Mouse (Mus musculus) midbrain, postnatal 0 days (tissue): ENCODE data around the gene Alyref2. TPM values are rescaled to one million over a fixed set of nuclear protein-coding genes. Genes with fewer than 3 reads are reported as not detected.

Experiments
- ATAC-seq: fragments of 200-750 bp; cut with Nextera tagmentation; 2 replicates; pipeline ENCODE4 v1.8.0; 2017; ENCODE audit warnings: moderate number of reproducible peaks, mild to moderate bottlenecking, moderate TSS enrichment, moderate library complexity; ENCODE audit not compliant: low FRiP score
- DNase-seq: peaks from one replicate; pipeline ENCODE4 v3.0.0-alpha.2; 2015; ENCODE audit warnings: low spot score
- H3K27ac ChIP-seq: fragments of 300-500 bp; sonication (generic); 2 replicates; pipeline ENCODE4 v1.5.1; 2014; ENCODE audit warnings: low read depth, mild to moderate bottlenecking, low read length, mixed read lengths
- H3K27me3 ChIP-seq: fragments of 300-500 bp; sonication (generic); 2 replicates; pipeline ENCODE4 v1.6.1; 2014; ENCODE audit warnings: low read length, control low read depth, mixed read lengths; ENCODE audit not compliant: insufficient read depth
- H3K36me3 ChIP-seq: fragments of 300-500 bp; sonication (generic); 2 replicates; pipeline ENCODE4 v1.6.1; 2014; ENCODE audit warnings: low read length, control low read depth, mixed read lengths; ENCODE audit not compliant: insufficient read depth
- H3K4me1 ChIP-seq: fragments of 300-500 bp; sonication (generic); 2 replicates; pipeline ENCODE4 v1.6.1; 2014; ENCODE audit warnings: mild to moderate bottlenecking, control low read depth, antibody characterized with exemption, low read length, mixed read lengths; ENCODE audit not compliant: insufficient read depth
- H3K4me2 ChIP-seq: fragments of 300-500 bp; sonication (generic); 2 replicates; pipeline ENCODE4 v1.6.1; 2014; ENCODE audit warnings: low read depth, mild to moderate bottlenecking, low read length, mixed read lengths; ENCODE audit not compliant: poor library complexity, severe bottlenecking
- H3K4me3 ChIP-seq: fragments of 300-500 bp; sonication (generic); 2 replicates; pipeline ENCODE4 v1.5.1; 2014; ENCODE audit warnings: low read depth, mild to moderate bottlenecking, low read length, moderate library complexity
- H3K9ac ChIP-seq: fragments of 300-500 bp; sonication (generic); replicated peaks from 2 replicates; pipeline ENCODE4 v1.6.1; 2014; ENCODE audit warnings: mild to moderate bottlenecking, low read length, moderate library complexity, mixed read lengths; ENCODE audit not compliant: poor library complexity, severe bottlenecking
- H3K9me3 ChIP-seq: fragments of 300-500 bp; sonication (generic); 2 replicates; pipeline ENCODE4 v1.6.1; 2016; ENCODE audit warnings: low read length, control low read depth
- CTCF ChIP-seq: IDR thresholded peaks from 2 replicates; pipeline ENCODE4 v1.5.1; 2016; ENCODE audit warnings: antibody characterized with exemption, mild to moderate bottlenecking
- WGBS: fragments of 180-500 bp; shearing (Covaris S2); extraction: QIAGEN DNeasy Blood & Tissue Kit; methylation state at CpG from one replicate; pipeline ENCODE4 v1.1.7; 2014; 5-methylcytosine and 5-hydroxymethylcytosine counted together
- polyA plus RNA-seq: library from polyadenylated mRNA; unstranded; fragments of >200 nt; fragmentation: Nextera tagmentation; extraction: Ambion mirVana; gene quantifications from 2 replicates; pipeline ENCODE4 v1.2.1, GENCODE M21; 2015
- total RNA-seq: library from RNA; depleted of rRNA; stranded (reverse); fragments of >200 nt; gene quantifications from 2 replicates; pipeline ENCODE4 v1.2.3, GENCODE M21; 2014

Alyref2 gene
- total and polyA plus RNA-seq, 2 experiments from 2014 or later = 9.4 to 22.1 TPM

DNA sequence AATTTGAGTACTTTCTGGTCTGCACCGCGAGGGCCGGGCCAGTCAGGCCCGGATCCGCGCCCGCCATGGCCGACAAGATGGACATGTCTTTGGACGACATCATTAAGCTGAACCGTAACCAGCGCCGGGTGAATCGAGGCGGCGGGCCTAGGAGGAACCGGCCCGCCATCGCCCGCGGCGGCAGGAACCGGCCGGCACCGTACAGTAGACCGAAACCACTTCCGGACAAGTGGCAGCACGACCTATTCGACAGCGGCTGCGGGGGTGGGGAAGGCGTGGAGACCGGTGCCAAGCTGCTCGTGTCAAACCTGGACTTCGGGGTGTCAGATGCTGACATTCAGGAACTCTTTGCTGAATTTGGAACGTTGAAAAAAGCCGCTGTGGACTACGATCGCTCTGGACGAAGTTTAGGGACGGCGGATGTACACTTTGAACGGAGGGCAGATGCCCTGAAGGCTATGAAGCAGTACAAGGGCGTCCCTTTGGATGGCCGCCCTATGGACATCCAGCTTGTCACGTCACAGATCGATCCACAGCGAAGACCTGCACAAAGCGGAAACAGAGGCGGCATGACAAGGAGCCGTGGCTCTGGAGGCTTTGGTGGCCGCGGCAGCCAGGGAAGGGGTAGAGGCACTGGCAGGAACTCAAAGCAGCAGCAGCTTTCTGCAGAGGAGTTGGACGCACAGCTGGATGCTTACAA is 464 bp downstream of the Alyref2 start:
- Histone ChIP-seq H3K9me3 (no peaks in the 10 kb centered on the region), H3K4me1 (no peaks in the 10 kb centered on the region), H3K4me2 (peak overlapping the region; percentile 73), H3K27ac (peak overlapping the region; percentile 92), H3K36me3 (no peaks in the 10 kb centered on the region), H3K4me3 (peak overlapping the region; percentile 65), H3K9ac (peak overlapping the region; percentile 72), H3K27me3 (no peaks in the 10 kb centered on the region)
- DNase-seq (peak; percentile 71), ATAC-seq (peak; percentile 53)
- no peak for TF ChIP-seq CTCF
- WGBS = under 1% methylated on average over 53 of the region's 53 CpGs

DNA sequence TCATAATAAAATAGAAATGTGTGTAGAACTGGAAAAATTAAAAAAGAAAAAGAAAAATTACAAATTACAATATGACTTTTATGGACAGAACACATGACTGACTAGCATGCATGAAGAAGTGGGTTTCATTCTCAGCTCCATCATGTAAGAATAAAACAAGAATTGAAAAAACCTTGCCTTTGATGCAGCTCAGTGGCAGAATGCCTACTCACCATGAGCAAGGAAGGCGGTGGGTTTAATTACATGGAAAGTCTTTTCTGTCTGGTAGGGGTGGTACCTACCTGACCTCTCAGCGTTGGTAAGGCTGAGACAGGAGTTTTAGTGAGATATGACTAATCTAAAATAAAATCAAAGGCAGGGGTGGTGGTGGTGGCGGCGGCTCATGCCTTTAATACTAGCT is 1.3 kb downstream of the Alyref2 start:
- TF ChIP-seq CTCF = no peak
- H3K27ac ChIP-seq = no peak overlapping the region
- peak; percentile 4 for DNase-seq
- H3K36me3 ChIP-seq = no peaks in the 10 kb centered on the region
- WGBS = 64% methylated on average over 4 of the region's 4 CpGs
- no peaks in the 10 kb centered on the region for H3K27me3 ChIP-seq
- ATAC-seq = no peak
- peak overlapping the region; percentile 65 for H3K4me3 ChIP-seq
- H3K9me3 ChIP-seq = no peaks in the 10 kb centered on the region
- H3K4me2 ChIP-seq = peak overlapping the region; percentile 73
- H3K4me1 ChIP-seq = no peaks in the 10 kb centered on the region
- H3K9ac ChIP-seq = no peak overlapping the region

DNA sequence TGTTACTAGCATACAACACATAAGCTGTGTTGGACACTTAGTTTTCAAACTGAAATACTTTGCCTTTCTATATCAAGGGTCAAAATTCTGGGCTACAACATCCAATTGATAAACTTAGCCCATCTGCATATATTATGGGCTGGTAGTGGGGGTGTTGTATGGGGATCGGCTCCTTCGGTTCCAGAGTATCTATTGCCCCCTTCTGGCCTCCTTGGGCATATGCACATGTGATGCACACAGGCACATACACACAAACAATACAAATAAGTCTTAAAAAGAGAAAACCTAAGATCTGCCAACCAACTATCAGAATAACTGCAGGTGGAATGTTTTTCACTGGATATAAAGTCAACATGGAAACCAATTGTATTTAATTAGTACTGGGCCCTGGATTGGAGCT is 10.0 kb downstream of the Alyref2 start:
- H3K27ac ChIP-seq = no peak overlapping the region
- TF ChIP-seq CTCF = no peak
- no peaks in the 10 kb centered on the region for H3K9me3 ChIP-seq
- ATAC-seq = no peak
- 88% methylated on average over 2 of the region's 2 CpGs for WGBS
- no peak overlapping the region for H3K4me2 ChIP-seq
- no peak overlapping the region for H3K9ac ChIP-seq
- no peaks in the 10 kb centered on the region for H3K27me3 ChIP-seq
- DNase-seq = no peak
- H3K4me3 ChIP-seq = no peak overlapping the region
- no peaks in the 10 kb centered on the region for H3K4me1 ChIP-seq
- no peaks in the 10 kb centered on the region for H3K36me3 ChIP-seq

DNA sequence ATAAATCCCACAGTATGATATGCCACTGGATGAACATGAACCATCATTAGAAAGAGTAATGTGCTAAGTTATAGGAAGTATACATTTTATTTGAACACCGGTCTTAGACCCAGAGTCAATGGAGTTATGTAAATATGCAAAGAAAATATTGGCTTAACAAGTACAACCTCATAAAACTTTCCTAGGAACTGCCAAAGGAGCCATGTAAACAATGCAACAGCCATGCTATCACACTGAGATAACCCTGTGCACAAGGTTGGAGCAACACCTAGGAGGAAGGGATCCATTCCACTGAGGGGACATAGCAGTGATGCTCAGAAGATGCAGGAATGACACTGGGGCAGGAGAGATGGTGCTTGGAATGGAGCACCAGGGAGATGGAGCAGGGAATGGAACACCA is 10.5 kb downstream of the Alyref2 start:
- Histone ChIP-seq H3K36me3 (no peaks in the 10 kb centered on the region), H3K27ac (no peak overlapping the region), H3K4me2 (no peak overlapping the region), H3K9ac (no peak overlapping the region), H3K4me3 (no peak overlapping the region), H3K4me1 (no peaks in the 10 kb centered on the region), H3K27me3 (no peaks in the 10 kb centered on the region), H3K9me3 (no peaks in the 10 kb centered on the region)
- 100% methylated on average over 1 of the region's 1 CpGs for WGBS
- ATAC-seq = no peak
- no peak for DNase-seq
- no peak for TF ChIP-seq CTCF

DNA sequence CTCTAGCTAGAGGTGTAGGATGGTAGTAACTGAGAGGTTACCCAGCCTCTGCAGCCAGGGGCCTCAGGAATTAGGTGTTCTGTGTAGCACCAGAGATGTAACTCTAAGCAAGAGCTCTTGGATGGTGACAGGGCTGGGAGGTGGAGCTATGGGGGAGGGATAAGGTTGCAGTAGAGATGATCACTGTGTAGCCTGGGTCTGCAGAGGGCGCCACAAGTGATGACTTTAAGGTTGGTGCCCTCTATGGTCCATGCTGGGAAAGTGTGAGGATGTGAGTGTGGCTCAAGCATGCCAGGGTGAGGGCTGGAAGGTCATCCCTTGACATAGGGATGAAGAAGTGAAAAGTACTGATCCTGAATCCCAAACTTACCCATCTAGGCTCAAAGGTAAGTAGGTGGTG is 11.8 kb downstream of the Alyref2 start:
- ATAC-seq (no peak), DNase-seq (no peak)
- H3K36me3 ChIP-seq = no peaks in the 10 kb centered on the region
- no peak overlapping the region for H3K9ac ChIP-seq
- TF ChIP-seq CTCF = no peak
- 23% methylated on average over 1 of the region's 1 CpGs for WGBS
- no peak overlapping the region for H3K27ac ChIP-seq
- H3K9me3 ChIP-seq = no peaks in the 10 kb centered on the region
- no peak overlapping the region for H3K4me3 ChIP-seq
- no peak overlapping the region for H3K4me2 ChIP-seq
- H3K4me1 ChIP-seq = no peaks in the 10 kb centered on the region
- no peaks in the 10 kb centered on the region for H3K27me3 ChIP-seq

DNA sequence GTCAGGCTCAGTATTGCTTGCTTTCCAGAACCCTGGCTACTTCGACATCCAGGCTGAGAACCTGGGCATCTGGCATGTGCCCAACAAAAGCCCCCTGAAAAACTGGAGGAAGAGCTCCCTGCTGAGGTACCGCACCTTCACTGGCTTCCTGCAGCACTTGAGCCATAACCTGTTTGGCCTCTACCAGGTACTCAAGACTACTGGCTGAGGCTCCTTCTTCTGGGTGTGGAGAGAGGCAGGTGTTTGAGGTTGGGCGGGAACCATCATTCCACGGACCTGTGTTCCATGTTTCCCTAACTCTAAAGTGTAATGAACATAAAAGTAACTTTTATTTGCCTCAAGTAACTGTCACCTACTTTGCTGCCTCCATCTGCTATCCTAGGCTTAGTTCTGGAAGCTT is 12.3 kb downstream of the Alyref2 start:
- TF ChIP-seq CTCF = no peak
- H3K36me3 ChIP-seq = no peaks in the 10 kb centered on the region
- no peak overlapping the region for H3K4me2 ChIP-seq
- ATAC-seq = no peak
- DNase-seq = no peak
- no peaks in the 10 kb centered on the region for H3K4me1 ChIP-seq
- H3K9me3 ChIP-seq = no peaks in the 10 kb centered on the region
- WGBS = 94% methylated on average over 4 of the region's 4 CpGs
- no peaks in the 10 kb centered on the region for H3K27me3 ChIP-seq
- no peak overlapping the region for H3K9ac ChIP-seq
- H3K27ac ChIP-seq = no peak overlapping the region
- H3K4me3 ChIP-seq = no peak overlapping the region
